Mouse (Mus musculus) natural killer cell, adult 2 months (primary cell): ENCODE measurements at regions not wholly inside any gene's neighbourhood (a gene's known extent, or its start where the extent isn't known, plus 50 kb on each side); places are given as distances from the start of the nearest gene placed in this dataset.

Experiments used
- DNase-seq, 2 experiments: peaks; one replicate each; pipeline ENCODE4 v3.0.0; 2022; ENCODE audit warnings: low spot score in 2 of 2

- DNase-seq = no peak
These were observed 140.6 kb upstream of the Marcks start for GRCm38 (mm10) chr10:37279316-37279715.

GRCm38 (mm10) chr10:37275857-37276256, 137.1 kb upstream of the Marcks start:
- no peak for DNase-seq

- no peak for DNase-seq
These were observed 136.6 kb upstream of the Marcks start for GRCm38 (mm10) chr10:37275271-37275670.

- no peak for DNase-seq
These were observed 133.2 kb upstream of the Marcks start for GRCm38 (mm10) chr10:37271967-37272366.

GRCm38 (mm10) chr10:37270236-37271000, 131.7 kb upstream of the Marcks start:
- DNase-seq = no peak

GRCm38 (mm10) chr10:37266909-37267308, 128.2 kb upstream of the Marcks start:
- DNase-seq = no peak

- DNase-seq = peak in 1 of 2 experiments; percentile 18
These were observed 122.2 kb upstream of the Marcks start for GRCm38 (mm10) chr10:37260791-37261488.

GRCm38 (mm10) chr10:37259186-37259585, 120.5 kb upstream of the Marcks start:
- DNase-seq = no peak

- no peak for DNase-seq
These were observed 118.8 kb upstream of the Marcks start for GRCm38 (mm10) chr10:37257544-37257943.

- no peak for DNase-seq
These were observed 112.3 kb upstream of the Marcks start for GRCm38 (mm10) chr10:37250934-37251521.

- no peak for DNase-seq
These were observed 111.4 kb upstream of the Marcks start for GRCm38 (mm10) chr10:37250157-37250556.

GRCm38 (mm10) chr10:37249511-37249910, 110.8 kb upstream of the Marcks start:
- DNase-seq = peak in 1 of 2 experiments; percentile 17

- DNase-seq = no peak
These were observed 108.4 kb upstream of the Marcks start for GRCm38 (mm10) chr10:37247121-37247520.

GRCm38 (mm10) chr10:37243136-37243535, 104.4 kb upstream of the Marcks start:
- no peak for DNase-seq

GRCm38 (mm10) chr10:37241821-37242263, 103.1 kb upstream of the Marcks start:
- DNase-seq = no peak

GRCm38 (mm10) chr10:37240634-37241033, 101.9 kb upstream of the Marcks start:
- DNase-seq = no peak

GRCm38 (mm10) chr10:37240201-37240600, 101.5 kb upstream of the Marcks start:
- DNase-seq = no peak

GRCm38 (mm10) chr10:37236001-37236822, 97.5 kb upstream of the Marcks start:
- DNase-seq = peak in 1 of 2 experiments; percentile 26

GRCm38 (mm10) chr10:37231936-37232556, 93.3 kb upstream of the Marcks start:
- DNase-seq = peak; percentile 8 to 56

- no peak for DNase-seq
These were observed 92.4 kb upstream of the Marcks start for GRCm38 (mm10) chr10:37231159-37231558.

- DNase-seq = no peak
These were observed 89.2 kb upstream of the Marcks start for GRCm38 (mm10) chr10:37227889-37228288.
